Mouse (Mus musculus): ENCODE data around the gene Gpc6.

DNA sequence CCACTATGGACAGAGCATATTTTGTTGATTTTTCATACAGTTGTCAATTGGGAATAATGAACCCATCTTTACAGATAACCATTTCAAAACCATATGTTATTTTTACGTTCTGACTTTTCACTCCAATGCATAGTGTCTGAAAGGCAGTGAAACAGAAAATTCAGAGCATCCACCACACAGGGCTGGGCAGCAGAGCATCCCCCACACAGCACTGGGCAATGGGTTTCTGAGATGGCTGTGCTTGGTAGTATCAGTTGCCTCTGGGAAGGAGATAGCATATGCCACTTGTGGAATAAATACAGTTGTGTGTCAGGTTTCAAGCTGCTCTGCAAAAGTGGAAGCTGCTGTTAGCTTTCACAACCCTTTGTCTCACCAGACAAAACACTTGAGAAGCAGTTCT, 75.3 kb downstream of the Gpc6 start:
- TF ChIP-seq CTCF (IDR thresholded peaks at IDR 0.05; ENCODE audit: low read depth) (no peak), EP300 (IDR thresholded peaks at IDR 0.05; ENCODE audit: low read depth) (no peak)

Data from heart, postnatal 0 days (tissue).